Mouse (Mus musculus): ENCODE measurements around the gene 0610030E20Rik. TPM values are rescaled to one million over a fixed set of nuclear protein-coding genes. Genes with fewer than 3 reads are reported as not detected.

Gene 0610030E20Rik
- total and polyA plus RNA-seq, 3 experiments = 29.7 to 71.0 (median 33.9) TPM

DNA sequence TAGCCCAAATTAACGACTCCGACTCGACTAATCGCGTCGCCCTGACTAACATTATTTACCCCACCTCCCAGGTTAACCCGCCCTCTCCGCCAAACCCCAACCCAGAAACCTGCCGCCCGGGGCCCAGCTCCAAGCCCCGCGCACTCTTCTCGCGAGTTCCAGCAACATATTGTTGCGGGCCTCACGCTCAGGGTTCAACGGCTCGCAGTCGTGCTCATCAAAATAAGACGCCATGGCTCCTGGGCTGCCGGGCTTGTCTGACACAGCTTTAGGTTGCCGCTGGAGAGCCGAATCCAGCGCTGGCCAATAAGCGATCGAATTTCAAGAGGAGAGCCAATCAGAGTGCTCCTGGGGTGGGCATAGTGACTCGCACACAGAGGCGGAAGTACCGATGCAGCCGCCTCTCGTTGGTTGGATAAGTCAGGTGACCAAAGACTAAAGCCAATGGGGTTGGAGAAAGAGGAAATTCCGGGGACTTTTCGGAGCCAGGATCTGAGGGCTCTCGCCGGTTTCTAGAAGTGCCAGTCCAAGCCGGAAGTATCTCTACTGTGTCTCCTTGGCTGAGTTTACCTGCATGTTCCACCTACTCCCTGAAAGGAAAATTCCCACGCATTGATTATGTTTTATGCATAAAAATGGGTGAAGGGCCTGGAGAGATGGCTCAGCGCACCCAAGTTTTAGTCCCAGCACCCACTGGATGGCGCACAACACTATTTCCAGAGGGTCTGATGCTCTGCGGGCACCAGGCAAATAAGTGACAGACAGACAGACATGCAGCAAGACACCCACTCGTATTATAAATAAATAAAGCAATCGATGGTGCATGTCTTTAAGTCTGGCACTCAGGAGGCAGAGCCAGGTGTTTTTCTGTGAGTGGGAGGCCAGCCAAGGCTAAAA is 15.3 kb downstream of the 0610030E20Rik start:
- H3K4me3 ChIP-seq (ENCODE audit: low read depth, low read length) = peak overlapping the region; percentile 77
- ATAC-seq (ENCODE audit: extremely low read depth, insufficient number of reproducible peaks, low FRiP score, poor library complexity, severe bottlenecking) (peak; percentile 85), DNase-seq (ENCODE audit: low spot score) (peak; percentile 94)
- H3K27me3 ChIP-seq (ENCODE audit: insufficient read depth, low read length) = no peaks in the 10 kb centered on the region
- peaks cover 72% of the 10 kb centered on the region for H3K4me1 ChIP-seq (ENCODE audit: insufficient read depth, low read depth, low read length)
- peaks cover 46% of the 10 kb centered on the region for H3K36me3 ChIP-seq (replicated peaks)
- H3K9me3 ChIP-seq (replicated peaks) = no peaks in the 10 kb centered on the region
- TF ChIP-seq GATA2 (IDR thresholded peaks at IDR 0.05; ENCODE audit: borderline replicate concordance, low read depth, low read length) (no peak), TAL1 (conservative IDR thresholded peaks at IDR 0.05; ENCODE audit: low read depth, low read length) (no peak), CTCF (IDR thresholded peaks at IDR 0.05; ENCODE audit: low read depth, low read length) (no peak), GATA1 (IDR thresholded peaks at IDR 0.05; ENCODE audit: borderline replicate concordance, low read length) (no peak), POLR2AphosphoS5 (IDR thresholded peaks at IDR 0.05; ENCODE audit: insufficient replicate concordance, low read depth, low read length) (no peak)

- Histone ChIP-seq H3K36me3 (replicated peaks) (peaks cover 45% of the 10 kb centered on the region), H3K4me3 (ENCODE audit: low read depth, low read length) (no peak overlapping the region), H3K4me1 (ENCODE audit: insufficient read depth, low read depth, low read length) (peaks cover 60% of the 10 kb centered on the region), H3K9me3 (replicated peaks) (no peaks in the 10 kb centered on the region), H3K27me3 (ENCODE audit: insufficient read depth, low read length) (no peaks in the 10 kb centered on the region)
- ATAC-seq (ENCODE audit: extremely low read depth, insufficient number of reproducible peaks, low FRiP score, poor library complexity, severe bottlenecking) = no peak
- TF ChIP-seq GATA2 (IDR thresholded peaks at IDR 0.05; ENCODE audit: borderline replicate concordance, low read depth, low read length) (no peak), GATA1 (IDR thresholded peaks at IDR 0.05; ENCODE audit: borderline replicate concordance, low read length) (no peak), CTCF (IDR thresholded peaks at IDR 0.05; ENCODE audit: low read depth, low read length) (no peak), POLR2AphosphoS5 (IDR thresholded peaks at IDR 0.05; ENCODE audit: insufficient replicate concordance, low read depth, low read length) (no peak), TAL1 (conservative IDR thresholded peaks at IDR 0.05; ENCODE audit: low read depth, low read length) (no peak)
- no peak for DNase-seq (ENCODE audit: low spot score)
Measured at GRCm38 (mm10) chr6:72364009-72364408, 16.9 kb downstream of the 0610030E20Rik start.

DNA sequence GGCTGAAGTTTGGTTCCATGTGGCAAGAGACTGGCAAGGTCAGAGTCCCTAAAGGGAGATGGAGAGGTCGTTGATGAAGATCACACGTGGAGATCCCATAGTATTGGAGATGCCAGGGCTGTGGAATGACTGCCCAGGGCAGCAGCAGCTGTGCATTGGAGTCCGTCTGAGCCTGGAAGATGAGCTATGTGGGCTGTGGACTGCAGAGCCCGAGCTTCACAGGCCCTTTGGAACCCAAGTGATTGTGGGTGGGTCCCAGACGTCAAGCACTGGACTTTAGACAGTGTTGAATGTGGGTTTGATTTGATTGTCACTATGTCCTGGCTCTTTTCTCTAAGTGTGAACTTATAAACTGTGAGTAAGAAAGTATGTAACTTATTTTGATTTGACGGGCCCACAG is 17.9 kb downstream of the 0610030E20Rik start:
- DNase-seq (ENCODE audit: low spot score) (no peak), ATAC-seq (ENCODE audit: extremely low read depth, insufficient number of reproducible peaks, low FRiP score, poor library complexity, severe bottlenecking) (no peak)
- H3K27me3 ChIP-seq (ENCODE audit: insufficient read depth, low read length) = no peaks in the 10 kb centered on the region
- no peak overlapping the region for H3K4me3 ChIP-seq (ENCODE audit: low read depth, low read length)
- H3K9me3 ChIP-seq (replicated peaks) = no peaks in the 10 kb centered on the region
- no peak for TF ChIP-seq GATA1 (IDR thresholded peaks at IDR 0.05; ENCODE audit: borderline replicate concordance, low read length)
- TF ChIP-seq POLR2AphosphoS5 (IDR thresholded peaks at IDR 0.05; ENCODE audit: insufficient replicate concordance, low read depth, low read length) = no peak; the same call in 1 of the 2 replicates
- peaks cover 61% of the 10 kb centered on the region for H3K4me1 ChIP-seq (ENCODE audit: insufficient read depth, low read depth, low read length)
- H3K36me3 ChIP-seq (replicated peaks) = peaks cover 45% of the 10 kb centered on the region

DNA sequence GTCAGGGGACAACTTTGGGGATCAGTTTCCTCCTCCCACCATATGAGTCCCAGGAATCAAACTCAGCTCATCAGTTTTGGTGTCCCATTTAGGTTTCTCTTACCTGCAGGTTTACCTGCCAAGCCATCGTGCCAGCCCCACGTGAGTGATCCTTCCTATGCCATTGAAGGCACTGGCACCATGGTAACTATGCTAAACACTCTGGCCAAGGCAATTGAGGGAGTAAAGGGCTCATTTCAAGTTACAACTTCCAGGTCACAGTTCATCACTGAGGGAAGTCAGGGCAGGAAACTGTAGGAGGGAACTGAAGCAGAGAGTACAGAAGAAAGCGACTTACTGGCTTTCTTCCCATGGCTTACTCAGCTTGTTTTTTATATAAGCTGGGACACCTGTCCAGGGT is 19.2 kb downstream of the 0610030E20Rik start:
- peaks cover 61% of the 10 kb centered on the region for H3K4me1 ChIP-seq (ENCODE audit: insufficient read depth, low read depth, low read length)
- H3K9me3 ChIP-seq (replicated peaks) = no peaks in the 10 kb centered on the region
- peaks cover 45% of the 10 kb centered on the region for H3K36me3 ChIP-seq (replicated peaks)
- ATAC-seq (ENCODE audit: extremely low read depth, insufficient number of reproducible peaks, low FRiP score, poor library complexity, severe bottlenecking) = no peak
- TF ChIP-seq GATA2 (IDR thresholded peaks at IDR 0.05; ENCODE audit: borderline replicate concordance, low read depth, low read length) (no peak), GATA1 (IDR thresholded peaks at IDR 0.05; ENCODE audit: borderline replicate concordance, low read length) (no peak), POLR2AphosphoS5 (IDR thresholded peaks at IDR 0.05; ENCODE audit: insufficient replicate concordance, low read depth, low read length) (no peak), CTCF (IDR thresholded peaks at IDR 0.05; ENCODE audit: low read depth, low read length) (no peak), TAL1 (conservative IDR thresholded peaks at IDR 0.05; ENCODE audit: low read depth, low read length) (no peak)
- no peak for DNase-seq (ENCODE audit: low spot score)
- H3K4me3 ChIP-seq (ENCODE audit: low read depth, low read length) = no peak overlapping the region
- no peaks in the 10 kb centered on the region for H3K27me3 ChIP-seq (ENCODE audit: insufficient read depth, low read length)

DNA sequence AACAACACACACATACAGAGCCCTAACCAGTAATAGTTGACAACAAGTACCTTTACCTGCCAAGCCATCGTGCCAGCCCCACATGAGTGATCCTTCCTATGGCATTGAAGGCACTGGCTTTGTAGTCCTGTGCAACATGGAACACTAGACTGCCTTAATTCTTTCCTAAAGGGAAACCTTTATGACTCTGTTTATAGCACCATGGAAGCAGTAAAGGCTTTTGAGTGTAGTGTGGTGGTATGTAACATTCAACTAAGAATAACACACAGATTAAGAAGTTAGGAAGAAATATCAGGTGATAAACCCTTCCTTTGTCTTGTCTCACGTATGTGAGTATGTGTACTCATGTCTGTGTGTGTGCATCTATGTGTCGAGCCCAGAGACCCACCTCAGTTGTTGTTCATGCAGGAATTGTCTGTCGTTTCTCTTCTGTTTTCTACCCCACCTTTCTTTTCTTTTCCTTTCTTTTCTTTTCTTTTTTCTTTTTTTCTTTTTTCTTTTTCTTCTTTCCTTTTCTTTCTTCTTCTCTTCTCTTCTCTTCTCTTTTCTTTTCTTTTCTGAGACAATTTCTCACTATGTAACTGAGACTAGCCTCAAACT is 19.8 kb downstream of the 0610030E20Rik start, which contains the start of gene Rnf181:
TSS of gene Rnf181 (minus strand) at position 113 of the 600 bp plus-strand sequence.
- Histone ChIP-seq H3K9me3 (replicated peaks) (no peaks in the 10 kb centered on the region), H3K4me3 (ENCODE audit: low read depth, low read length) (no peak within 1 kb of the TSS), H3K36me3 (replicated peaks) (peaks cover 50% of the 10 kb centered on the region), H3K4me1 (ENCODE audit: insufficient read depth, low read depth, low read length) (peaks cover 63% of the 10 kb centered on the region), H3K27me3 (ENCODE audit: insufficient read depth, low read length) (no peaks in the 10 kb centered on the region)
- TF ChIP-seq GATA2 (IDR thresholded peaks at IDR 0.05; ENCODE audit: borderline replicate concordance, low read depth, low read length) (no peak), POLR2AphosphoS5 (IDR thresholded peaks at IDR 0.05; ENCODE audit: insufficient replicate concordance, low read depth, low read length) (no peak), GATA1 (IDR thresholded peaks at IDR 0.05; ENCODE audit: borderline replicate concordance, low read length) (no peak), TAL1 (conservative IDR thresholded peaks at IDR 0.05; ENCODE audit: low read depth, low read length) (no peak), CTCF (IDR thresholded peaks at IDR 0.05; ENCODE audit: low read depth, low read length) (no peak)
- DNase-seq (ENCODE audit: low spot score) = no peak
- no peak for ATAC-seq (ENCODE audit: extremely low read depth, insufficient number of reproducible peaks, low FRiP score, poor library complexity, severe bottlenecking)

- H3K4me1 ChIP-seq (ENCODE audit: insufficient read depth, low read depth, low read length) = peaks cover 68% of the 10 kb centered on the region
- H3K27me3 ChIP-seq (ENCODE audit: insufficient read depth, low read length) = no peaks in the 10 kb centered on the region
- H3K9me3 ChIP-seq (replicated peaks) = no peaks in the 10 kb centered on the region
- no peak for TF ChIP-seq GATA2 (IDR thresholded peaks at IDR 0.05; ENCODE audit: borderline replicate concordance, low read depth, low read length)
- no peak for TF ChIP-seq POLR2AphosphoS5 (IDR thresholded peaks at IDR 0.05; ENCODE audit: insufficient replicate concordance, low read depth, low read length)
- TF ChIP-seq TAL1 (conservative IDR thresholded peaks at IDR 0.05; ENCODE audit: low read depth, low read length) = no peak
- no peak for TF ChIP-seq GATA1 (IDR thresholded peaks at IDR 0.05; ENCODE audit: borderline replicate concordance, low read length)
- TF ChIP-seq CTCF (IDR thresholded peaks at IDR 0.05; ENCODE audit: low read depth, low read length) = no peak
- H3K36me3 ChIP-seq (replicated peaks) = peaks cover 56% of the 10 kb centered on the region
- no peak overlapping the region for H3K4me3 ChIP-seq (ENCODE audit: low read depth, low read length)
- ATAC-seq (ENCODE audit: extremely low read depth, insufficient number of reproducible peaks, low FRiP score, poor library complexity, severe bottlenecking) (no peak), DNase-seq (ENCODE audit: low spot score) (no peak)
Measured at GRCm38 (mm10) chr6:72367460-72367974, 20.4 kb downstream of the 0610030E20Rik start.
